Mouse (Mus musculus) hindbrain, embryonic 12.5 days (tissue): Measurements from ENCODE around the gene Cyp39a1. TPM values are rescaled to one million over a fixed set of nuclear protein-coding genes. Genes with fewer than 3 reads are reported as not detected.

ENCODE experiments used
- polyA plus RNA-seq: library from polyadenylated mRNA; unstranded; fragments of >200 nt; fragmentation: Nextera tagmentation; extraction: Ambion mirVana; gene quantifications from 2 replicates; pipeline ENCODE4 v1.2.1, GENCODE M21; 2016

Gene Cyp39a1
- polyA plus RNA-seq, 1 experiment from 2014 or later = 29.4 TPM

Other genes with a start within 250 kb of the Cyp39a1 start
- not detected in 2 replicates for gene Mep1a, start 164.6 kb upstream of the Cyp39a1 start, polyA plus RNA-seq
- 0.85 and 1.3 TPM in 2 replicates for gene Ankrd66, start 123.8 kb upstream of the Cyp39a1 start, polyA plus RNA-seq
- 19.5 and 21.0 TPM in 2 replicates for gene Pla2g7, start 99.3 kb upstream of the Cyp39a1 start, polyA plus RNA-seq
- 0.05 and 0.47 TPM in 2 replicates for gene Tdrd6, start 37.1 kb upstream of the Cyp39a1 start, polyA plus RNA-seq
- 80.4 and 90.0 TPM in 2 replicates for gene Slc25a27, start 211 bp upstream of the Cyp39a1 start, polyA plus RNA-seq
- 51.9 and 65.0 TPM in 2 replicates for gene Rcan2, start 133.9 kb downstream of the Cyp39a1 start, polyA plus RNA-seq